Mouse (Mus musculus) CH12.LX (cell line): ENCODE measurements around the gene Hist1h1d.

Source experiments
- CTCF ChIP-seq, 2 experiments: IDR thresholded peaks in 1 of 2; conservative IDR thresholded peaks in 1 of 2; 2 replicates each; pipeline ENCODE4 v1.5.1; 2011 to 2012; ENCODE audit warnings: low read depth in 2 of 2, low read length in 2 of 2, improper control_type of control experiment in 1 of 2, inconsistent platforms in 1 of 2, mild to moderate bottlenecking in 1 of 2, moderate library complexity in 1 of 2
- E2F4 ChIP-seq: IDR thresholded peaks from 2 replicates; pipeline ENCODE4 v1.6.1; 2011; ENCODE audit warnings: low read depth, low read length, improper control_type of control experiment; ENCODE audit not compliant: insufficient replicate concordance
- EP300 ChIP-seq: IDR thresholded peaks from 2 replicates; pipeline ENCODE4 v1.6.1; 2011; ENCODE audit warnings: low read length, improper control_type of control experiment
- ETS1 ChIP-seq: conservative IDR thresholded peaks from 2 replicates; pipeline ENCODE4 v1.6.1; 2012; ENCODE audit warnings: low read depth, mild to moderate bottlenecking, inconsistent platforms, low read length, improper control_type of control experiment, moderate library complexity
- IRF4 ChIP-seq: IDR thresholded peaks from 2 replicates; pipeline ENCODE4 v1.6.1; 2014; ENCODE audit warnings: low read depth, mild to moderate bottlenecking, inconsistent platforms, low read length, improper control_type of control experiment
- MAX ChIP-seq: IDR thresholded peaks from 2 replicates; pipeline ENCODE4 v1.6.1; 2011; ENCODE audit warnings: low read length, improper control_type of control experiment
- MAZ ChIP-seq: IDR thresholded peaks from 2 replicates; pipeline ENCODE4 v1.6.1; 2012; ENCODE audit warnings: low read depth, mild to moderate bottlenecking, inconsistent platforms, low read length, improper control_type of control experiment, moderate library complexity
- POLR2A ChIP-seq: IDR thresholded peaks from 2 replicates; pipeline ENCODE4 v1.6.1; 2011; ENCODE audit warnings: low read depth, mild to moderate bottlenecking, improper control_type of control experiment, low read length
- TBP ChIP-seq: conservative IDR thresholded peaks from 2 replicates; pipeline ENCODE4 v1.6.1; 2011; ENCODE audit warnings: low read depth, low read length, improper control_type of control experiment
- TCF12 ChIP-seq: IDR thresholded peaks from 2 replicates; pipeline ENCODE4 v1.6.1; 2014; ENCODE audit warnings: low read depth, mild to moderate bottlenecking, inconsistent platforms, low read length, improper control_type of control experiment
- USF1 ChIP-seq: IDR thresholded peaks from 2 replicates; pipeline ENCODE4 v1.6.1; 2014; ENCODE audit warnings: low read depth, mild to moderate bottlenecking, inconsistent platforms, low read length, improper control_type of control experiment
- USF2 ChIP-seq: conservative IDR thresholded peaks from 2 replicates; pipeline ENCODE4 v1.6.1; 2011; ENCODE audit warnings: low read depth, low read length, improper control_type of control experiment

- TF ChIP-seq TCF12, result 0 out of 2 replicates have a peak, but pooled peaks have one; percentile 32
- TF ChIP-seq CTCF (conservative IDR thresholded peaks at IDR 0.05 in 1 of 2, IDR thresholded peaks at IDR 0.05 in 1 of 2; ENCODE audit: low read depth in 2 of 2, low read length in 2 of 2), result peak; percentile 84 to 94
- no peak for TF ChIP-seq POLR2A
- no peak for TF ChIP-seq USF1
- no peak for TF ChIP-seq ETS1
- no peak for TF ChIP-seq MAZ
- TF ChIP-seq EP300, result no peak
- TF ChIP-seq IRF4, result no peak; the same call in 1 of the 2 replicates
- TF ChIP-seq MAX, result no peak
- TF ChIP-seq USF2, result no peak
- TF ChIP-seq E2F4, result no peak
- TF ChIP-seq TBP, result no peak
Observed at GRCm38 (mm10) chr13:23524654-23525053, 28.4 kb upstream of the Hist1h1d start.
